Mouse (Mus musculus) right cerebral cortex, postnatal 25 days (tissue): ENCODE measurements at regions not wholly inside any gene's neighbourhood (a gene's known extent, or its start where the extent isn't known, plus 50 kb on each side); places are given as distances from the start of the nearest gene placed in this dataset.

Experiments used
- DNase-seq: peaks from one replicate; pipeline ENCODE4 v3.0.0; 2022

DNA sequence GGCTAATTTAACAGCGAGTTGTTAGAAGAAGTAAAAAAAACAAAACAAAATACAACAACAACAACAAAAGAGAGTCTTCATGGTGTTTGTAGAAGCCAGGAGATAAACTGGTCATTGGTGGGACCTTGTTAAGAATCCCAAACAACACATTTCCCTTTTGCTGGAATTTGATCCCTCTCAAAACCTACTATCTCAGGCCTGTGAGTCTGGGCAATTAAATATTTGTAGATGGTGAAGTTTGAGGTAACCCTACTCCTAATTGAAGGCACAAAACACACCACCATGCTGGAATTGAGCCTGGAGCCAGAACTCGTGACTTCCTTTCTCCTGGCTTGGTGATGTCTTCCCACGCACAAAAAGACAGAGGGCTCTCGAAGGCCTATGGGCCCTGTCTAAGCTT is 65.4 kb upstream of the Akt3 start:
- no peak for DNase-seq

DNA sequence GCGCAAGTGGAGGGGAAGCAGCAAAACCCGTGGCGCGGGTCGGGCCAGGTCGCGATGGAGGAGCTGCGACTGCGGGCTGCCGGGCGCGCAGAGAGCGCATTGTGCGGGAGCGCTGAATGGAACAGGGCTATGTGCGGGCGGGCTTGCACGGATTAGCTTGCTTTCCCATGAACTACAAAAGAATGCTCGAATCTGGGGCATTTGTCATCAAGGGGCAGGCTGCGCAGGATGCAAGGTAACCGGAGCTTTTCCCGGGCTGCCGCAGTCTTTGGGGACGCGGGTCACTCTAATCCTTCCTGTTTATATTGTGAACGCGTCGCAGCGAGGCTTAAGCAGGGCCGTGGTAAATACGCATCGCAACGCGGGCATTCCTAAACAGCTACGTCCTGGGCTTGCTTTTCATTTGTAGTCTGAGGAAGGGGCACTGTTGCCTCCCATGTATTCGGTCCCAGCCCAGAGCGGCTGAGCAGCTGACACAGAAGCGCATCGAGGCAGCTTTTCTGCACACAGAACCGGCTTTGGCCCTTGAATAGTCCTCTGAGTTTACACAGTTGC is 64.8 kb upstream of the Akt3 start:
- DNase-seq = peak; percentile 47

DNA sequence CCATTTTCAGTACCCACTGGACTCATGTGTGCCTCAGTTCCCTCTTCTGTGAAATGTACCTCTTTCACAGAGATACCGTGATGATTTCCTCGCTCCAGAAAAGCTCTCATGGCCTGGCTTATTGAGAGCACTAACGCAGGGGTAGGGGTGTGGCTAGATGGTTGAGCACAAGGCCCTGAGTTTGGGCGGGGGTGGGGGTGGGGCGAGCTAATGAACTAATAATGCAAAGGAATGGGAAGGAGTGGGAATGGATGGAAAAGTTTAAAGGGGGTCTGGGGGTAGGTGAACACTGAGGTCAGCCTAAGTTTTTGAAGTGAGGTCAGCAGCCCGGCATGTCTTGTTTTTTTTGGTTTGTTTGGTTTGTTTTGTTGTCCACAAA is 64.3 kb upstream of the Akt3 start:
- no peak for DNase-seq

DNA sequence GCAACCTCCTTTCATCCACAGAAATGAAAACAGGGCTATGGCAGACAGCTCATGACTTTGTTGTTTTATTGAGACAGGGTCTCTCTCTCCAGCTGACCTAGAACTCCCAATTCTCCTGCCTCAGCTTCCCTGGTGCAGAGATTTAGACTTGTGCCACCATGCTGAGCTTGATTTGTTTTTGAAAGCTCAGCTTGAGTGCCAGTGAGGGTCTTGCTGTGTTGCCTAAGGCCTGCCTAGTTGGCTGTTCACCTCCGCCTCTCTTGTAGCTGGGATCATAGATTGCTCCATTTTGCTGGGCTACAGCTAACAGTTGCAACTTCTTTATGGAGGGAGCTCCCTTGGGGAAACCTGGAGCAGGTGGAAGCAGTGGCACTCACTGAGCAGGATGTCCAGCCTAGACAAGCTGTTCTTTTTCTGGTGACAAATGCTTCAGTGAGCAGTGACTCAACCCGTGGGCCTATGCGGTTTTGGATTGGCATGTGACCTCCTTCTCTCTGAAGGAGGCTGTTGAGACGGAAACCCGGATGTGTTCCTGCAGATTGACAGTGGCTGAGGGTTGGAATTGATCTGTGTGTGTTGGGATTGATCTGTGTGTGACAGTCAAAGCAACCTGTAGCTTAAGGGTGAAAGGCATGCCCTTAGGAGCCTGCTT is 63.8 kb upstream of the Akt3 start:
- DNase-seq = peak; percentile 37

DNA sequence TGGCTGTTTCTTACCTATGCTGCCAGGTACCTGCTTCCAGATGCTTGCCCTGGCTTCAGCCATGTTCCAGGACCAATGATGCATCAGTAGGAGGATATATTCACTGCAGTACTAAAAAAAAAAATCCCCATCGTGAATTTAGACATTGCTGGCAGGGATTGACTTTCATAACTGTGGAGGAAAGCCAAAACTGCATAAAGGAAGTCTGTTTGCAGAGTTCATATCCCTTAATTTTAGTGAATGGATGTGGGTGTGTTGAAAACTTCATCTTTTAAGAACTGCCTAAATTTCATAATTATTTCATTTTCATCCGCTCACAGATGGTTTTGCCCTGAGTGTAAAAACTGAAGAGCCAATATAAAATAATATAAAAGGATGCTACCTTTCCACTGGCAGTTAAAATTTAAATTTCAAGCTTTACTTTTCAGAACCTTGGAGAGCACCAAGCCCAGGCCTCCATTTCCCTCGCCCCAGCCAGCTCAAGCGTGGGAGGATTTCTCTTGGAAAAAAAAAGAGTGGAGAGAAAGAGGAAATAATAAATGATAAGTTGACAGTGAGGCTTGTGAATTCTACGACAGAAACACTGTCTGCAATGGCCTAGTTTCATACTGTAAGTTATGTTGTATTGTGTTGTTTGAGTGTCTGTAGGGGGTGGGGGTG is 50.3 kb upstream of the Akt3 start:
- peak; percentile 31 for DNase-seq
